ENCODE assay signal across 26 mouse cellular contexts in the genomic region with DNA sequence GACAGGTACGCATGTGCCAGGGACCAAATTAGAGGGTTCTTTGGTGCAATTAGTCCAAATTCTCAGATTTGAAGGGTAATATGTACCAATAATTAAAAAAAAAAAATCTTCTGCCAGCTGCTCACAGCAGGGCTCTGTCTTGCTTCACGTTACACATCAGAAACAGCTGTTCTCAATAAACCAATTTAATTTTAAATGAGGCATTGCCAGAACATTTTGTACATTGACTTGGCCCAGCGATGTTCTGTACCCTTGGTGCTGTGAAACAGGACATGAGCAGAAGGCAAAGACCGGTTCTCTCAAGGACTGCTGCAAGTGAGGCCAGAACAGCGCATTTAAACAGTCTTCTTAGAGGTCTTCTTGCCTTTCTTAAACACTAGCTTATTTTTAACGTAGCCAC.
A peak's percentile ranks its signal among the peaks of the same experiment; 100 is the strongest.
DNase-seq lines count a peak whose midpoint lies in the region; ATAC-seq and TF ChIP-seq lines count a peak whose summit lies in the region.
"Had no signal": no experiment of that assay in that cellular context is flagged by ENCODE, and none has a peak within 500 bp of the region (broad histone marks: within the 10 kb centered on the region; RNA-seq: fewer than 3 reads in every experiment).

No protein-coding gene starts in this region.

- H3K9me3 ChIP-seq in lung, embryonic 15.5 days, result no peaks in the 10 kb centered on the region
- no peaks in the 10 kb centered on the region for H3K9me3 ChIP-seq in neural tube, embryonic 15.5 days (replicated peaks)
- H3K9me3 ChIP-seq: embryonic facial prominence, embryonic 13.5 days; forebrain, embryonic 10.5 days; G1E; heart, embryonic 10.5 days; hindbrain, embryonic 12.5 days had no signal

- H3K4me3 ChIP-seq in lung, embryonic 15.5 days, result no peak overlapping the region
- H3K4me3 ChIP-seq in lung, adult 2 months (replicated peaks; ENCODE audit: extremely low read depth, low read depth, low read length), result no peak overlapping the region
- H3K4me3 ChIP-seq in neural tube, embryonic 15.5 days (replicated peaks), result no peak overlapping the region
- H3K4me3 ChIP-seq: embryonic facial prominence, embryonic 13.5 days; erythroblast, embryonic 14.5 days; forebrain, embryonic 10.5 days; heart, embryonic 10.5 days; hindbrain, embryonic 12.5 days had no signal

- no peaks in the 10 kb centered on the region for H3K4me1 ChIP-seq in lung, embryonic 15.5 days
- H3K4me1 ChIP-seq in lung, adult 2 months (ENCODE audit: control insufficient read depth, insufficient read depth, low read length), result peaks cover 6% of the 10 kb centered on the region
- no peaks in the 10 kb centered on the region for H3K4me1 ChIP-seq in neural tube, embryonic 15.5 days
- H3K4me1 ChIP-seq: forebrain, embryonic 10.5 days; heart, embryonic 10.5 days; hindbrain, embryonic 12.5 days had no signal

- no peak for DNase-seq in lung, adult 2 months
- peak; percentile 12 for DNase-seq in adipocyte (ENCODE audit: low spot score)
- peak; percentile 54 for DNase-seq in forelimb bud, embryonic 11.5 days (ENCODE audit: low read depth, low spot score)
- peak; percentile 59 for DNase-seq in lung, postnatal 36 days
- DNase-seq in heart, adult 11 months, result no peak
- DNase-seq: adrenal gland, adult 2 months; adrenal gland, postnatal 25 days; cerebellum, adult 2 months; cerebellum, postnatal 10 days; embryo, embryonic 11 days; gastrocnemius, postnatal 36 days; heart, postnatal 10 days; heart, postnatal 4 days had no signal

- no peak for TF ChIP-seq POLR2A in lung, adult 2 months (IDR thresholded peaks at IDR 0.05; ENCODE audit: borderline replicate concordance, extremely low read depth, low read depth, low read length)

- no peaks in the 10 kb centered on the region for H3K27me3 ChIP-seq in lung, embryonic 15.5 days
- no peaks in the 10 kb centered on the region for H3K27me3 ChIP-seq in neural tube, embryonic 15.5 days (replicated peaks)
- H3K27me3 ChIP-seq: embryonic facial prominence, embryonic 13.5 days; hindbrain, embryonic 12.5 days; Patski had no signal

- no peak overlapping the region for H3K4me2 ChIP-seq in lung, embryonic 15.5 days
- no peak overlapping the region for H3K4me2 ChIP-seq in neural tube, embryonic 15.5 days
- H3K4me2 ChIP-seq: embryonic facial prominence, embryonic 13.5 days; hindbrain, embryonic 12.5 days had no signal

- H3K36me3 ChIP-seq in lung, embryonic 15.5 days, result peaks cover 84% of the 10 kb centered on the region
- H3K36me3 ChIP-seq in neural tube, embryonic 15.5 days, result peaks cover 76% of the 10 kb centered on the region

- no peak overlapping the region for H3K27ac ChIP-seq in lung, embryonic 15.5 days
- H3K27ac ChIP-seq in neural tube, embryonic 15.5 days (replicated peaks), result no peak overlapping the region
- H3K27ac ChIP-seq: embryonic facial prominence, embryonic 13.5 days; forebrain, embryonic 10.5 days; heart, embryonic 10.5 days; hindbrain, embryonic 12.5 days had no signal

- ATAC-seq in lung, embryonic 15.5 days (ENCODE audit: borderline replicate concordance, extremely low read depth, low FRiP score, low TSS enrichment), result 0 out of 2 replicates have a peak, but pooled peaks have one; percentile 31
- ATAC-seq in cerebellum, adult (ENCODE audit: insufficient number of reproducible peaks, low FRiP score, low TSS enrichment), result no peak
- no peak for ATAC-seq in neural tube, embryonic 15.5 days (ENCODE audit: low FRiP score)
- ATAC-seq: activated CD4-positive, CD25-positive, alpha-beta regulatory T cell, adult 4 months; forebrain, embryonic 14.5 days; hindbrain, embryonic 16.5 days; Patski had no signal

- WGBS in lung, embryonic 15.5 days, result 76% methylated on average over 6 of the region's 6 CpGs
- 78% methylated on average over 6 of the region's 6 CpGs for WGBS in lung, adult 2 months
- WGBS in neural tube, embryonic 15.5 days, result 75% methylated on average over 6 of the region's 6 CpGs

- H3K9ac ChIP-seq in lung, embryonic 15.5 days, result no peak overlapping the region
- H3K9ac ChIP-seq in neural tube, embryonic 15.5 days (replicated peaks), result no peak overlapping the region
- H3K9ac ChIP-seq: embryonic facial prominence, embryonic 13.5 days; hindbrain, embryonic 12.5 days had no signal

- TF ChIP-seq CTCF in lung, adult 2 months (IDR thresholded peaks at IDR 0.05; ENCODE audit: insufficient read depth, low read length), result no peak

Comparison
In these comparisons a context has a peak if more than half of its experiments do, and no peak if none do; other contexts are left out.
1. DNase-seq: peak in adipocyte (single experiment), forelimb bud, embryonic 11.5 days (single experiment) and lung, postnatal 36 days (single experiment); none in lung, adult 2 months (single experiment) and heart, adult 11 months (single experiment).